Mouse (Mus musculus) midbrain, embryonic 14.5 days (tissue): ENCODE results near the gene Tle3. TPM values are rescaled to one million over a fixed set of nuclear protein-coding genes. Genes with fewer than 3 reads are reported as not detected.

Source experiments
- ATAC-seq: fragments of 200-750 bp; cut with Nextera tagmentation; 2 replicates; pipeline ENCODE4 v1.8.0; 2017; ENCODE audit warnings: moderate number of reproducible peaks, moderate library complexity; ENCODE audit not compliant: low FRiP score, low TSS enrichment
- DNase-seq: peaks from one replicate; pipeline ENCODE4 v3.0.0-alpha.2; 2015
- H3K27ac ChIP-seq: fragments of 300-500 bp; sonication (generic); replicated peaks from 2 replicates; pipeline ENCODE4 v1.5.1; 2014; ENCODE audit warnings: mild to moderate bottlenecking, low read depth, low read length, moderate library complexity
- H3K27me3 ChIP-seq: fragments of 300-500 bp; sonication (generic); 2 replicates; pipeline ENCODE4 v1.6.1; 2014; ENCODE audit warnings: low read length, control low read depth, mixed read lengths; ENCODE audit not compliant: control insufficient read depth, insufficient read depth
- H3K36me3 ChIP-seq: fragments of 300-500 bp; sonication (generic); 2 replicates; pipeline ENCODE4 v1.6.1; 2014; ENCODE audit warnings: low read length, control low read depth; ENCODE audit not compliant: control insufficient read depth, insufficient read depth
- H3K4me1 ChIP-seq: fragments of 300-500 bp; sonication (generic); 2 replicates; pipeline ENCODE4 v1.6.1; 2014; ENCODE audit warnings: mild to moderate bottlenecking, antibody characterized with exemption, low read length, control low read depth; ENCODE audit not compliant: control insufficient read depth, insufficient read depth
- H3K4me2 ChIP-seq: fragments of 300-500 bp; sonication (generic); 2 replicates; pipeline ENCODE4 v1.6.1; 2014; ENCODE audit warnings: mild to moderate bottlenecking, low read length, moderate library complexity
- H3K4me3 ChIP-seq: fragments of 300-500 bp; sonication (generic); replicated peaks from 2 replicates; pipeline ENCODE4 v1.5.1; 2014; ENCODE audit warnings: low read depth, low read length
- H3K9ac ChIP-seq: fragments of 300-500 bp; sonication (generic); replicated peaks from 2 replicates; pipeline ENCODE4 v1.6.1; 2014; ENCODE audit warnings: mild to moderate bottlenecking, low read length, moderate library complexity
- H3K9me3 ChIP-seq: fragments of 300-500 bp; sonication (generic); 2 replicates; pipeline ENCODE4 v1.6.1; 2016; ENCODE audit warnings: low read length, control low read depth, mixed read lengths; ENCODE audit not compliant: control insufficient read depth
- WGBS: fragments of 180-500 bp; shearing (Covaris S2); extraction: QIAGEN DNeasy Blood & Tissue Kit; methylation state at CpG from one replicate; pipeline ENCODE4 v1.1.7; 2014; 5-methylcytosine and 5-hydroxymethylcytosine counted together
- polyA plus RNA-seq: library from polyadenylated mRNA; unstranded; fragments of >200 nt; fragmentation: Nextera tagmentation; extraction: Ambion mirVana; gene quantifications from 2 replicates; pipeline ENCODE4 v1.2.1, GENCODE M21; 2014

The Tle3 gene
- polyA plus RNA-seq, 1 experiment from 2014 or later = 43.8 TPM

GRCm38 (mm10) chr9:61376650-61377049 lies 4.5 kb downstream of the Tle3 start:
- peaks cover 28% of the 10 kb centered on the region for H3K36me3 ChIP-seq
- H3K4me1 ChIP-seq = peaks cover 72% of the 10 kb centered on the region
- H3K27ac ChIP-seq = peak overlapping the region; percentile 26; the same call in 1 of the 2 replicates
- WGBS = 16% methylated on average over 3 of the region's 3 CpGs
- H3K4me2 ChIP-seq = peak overlapping the region; percentile 97
- H3K27me3 ChIP-seq = no peaks in the 10 kb centered on the region
- H3K9me3 ChIP-seq = no peaks in the 10 kb centered on the region
- DNase-seq (no peak), ATAC-seq (no peak)
- peak overlapping the region; percentile 98 for H3K4me3 ChIP-seq
- H3K9ac ChIP-seq = peak overlapping the region; percentile 51

- DNase-seq (peak; percentile 76), ATAC-seq (0 out of 2 replicates have a peak, but pooled peaks have one; percentile 17)
- peak overlapping the region; percentile 51 for H3K9ac ChIP-seq
- H3K36me3 ChIP-seq = peaks cover 37% of the 10 kb centered on the region
- H3K27me3 ChIP-seq = no peaks in the 10 kb centered on the region
- 3% methylated on average over 9 of the region's 9 CpGs for WGBS
- H3K4me1 ChIP-seq = peaks cover 77% of the 10 kb centered on the region
- peak overlapping the region; percentile 98 for H3K4me3 ChIP-seq
- H3K27ac ChIP-seq = peak overlapping the region; percentile 85
- no peaks in the 10 kb centered on the region for H3K9me3 ChIP-seq
- H3K4me2 ChIP-seq = peak overlapping the region; percentile 97
Measured at GRCm38 (mm10) chr9:61377706-61378479, 5.7 kb downstream of the Tle3 start.

GRCm38 (mm10) chr9:61378516-61378915 lies 6.3 kb downstream of the Tle3 start:
- peak overlapping the region; percentile 97 for H3K4me2 ChIP-seq

GRCm38 (mm10) chr9:61379016-61379634 lies 7.0 kb downstream of the Tle3 start:
- H3K9ac ChIP-seq = no peak overlapping the region; the same call in 1 of the 2 replicates
- peak overlapping the region; percentile 98; the same call in 1 of the 2 replicates for H3K4me3 ChIP-seq
- H3K4me1 ChIP-seq = peaks cover 89% of the 10 kb centered on the region
- H3K9me3 ChIP-seq = no peaks in the 10 kb centered on the region
- DNase-seq (no peak), ATAC-seq (no peak)
- H3K36me3 ChIP-seq = peaks cover 40% of the 10 kb centered on the region
- peak overlapping the region; percentile 97 for H3K4me2 ChIP-seq
- no peaks in the 10 kb centered on the region for H3K27me3 ChIP-seq
- 58% methylated on average over 11 of the region's 11 CpGs for WGBS
- H3K27ac ChIP-seq = peak overlapping the region; percentile 64; the same call in 1 of the 2 replicates

More at GRCm38 (mm10) chr9:61378516-61378915, 6.3 kb downstream of the Tle3 start:
- ATAC-seq = no peak
- H3K36me3 ChIP-seq = peaks cover 40% of the 10 kb centered on the region
- no peaks in the 10 kb centered on the region for H3K9me3 ChIP-seq
- H3K4me1 ChIP-seq = peaks cover 83% of the 10 kb centered on the region
- H3K27ac ChIP-seq = peak overlapping the region; percentile 64
- peak overlapping the region; percentile 98 for H3K4me3 ChIP-seq
- DNase-seq = no peak
- H3K27me3 ChIP-seq = no peaks in the 10 kb centered on the region
- H3K9ac ChIP-seq = peak overlapping the region; percentile 29; the same call in 1 of the 2 replicates
- WGBS = 6% methylated on average over 8 of the region's 8 CpGs

DNA sequence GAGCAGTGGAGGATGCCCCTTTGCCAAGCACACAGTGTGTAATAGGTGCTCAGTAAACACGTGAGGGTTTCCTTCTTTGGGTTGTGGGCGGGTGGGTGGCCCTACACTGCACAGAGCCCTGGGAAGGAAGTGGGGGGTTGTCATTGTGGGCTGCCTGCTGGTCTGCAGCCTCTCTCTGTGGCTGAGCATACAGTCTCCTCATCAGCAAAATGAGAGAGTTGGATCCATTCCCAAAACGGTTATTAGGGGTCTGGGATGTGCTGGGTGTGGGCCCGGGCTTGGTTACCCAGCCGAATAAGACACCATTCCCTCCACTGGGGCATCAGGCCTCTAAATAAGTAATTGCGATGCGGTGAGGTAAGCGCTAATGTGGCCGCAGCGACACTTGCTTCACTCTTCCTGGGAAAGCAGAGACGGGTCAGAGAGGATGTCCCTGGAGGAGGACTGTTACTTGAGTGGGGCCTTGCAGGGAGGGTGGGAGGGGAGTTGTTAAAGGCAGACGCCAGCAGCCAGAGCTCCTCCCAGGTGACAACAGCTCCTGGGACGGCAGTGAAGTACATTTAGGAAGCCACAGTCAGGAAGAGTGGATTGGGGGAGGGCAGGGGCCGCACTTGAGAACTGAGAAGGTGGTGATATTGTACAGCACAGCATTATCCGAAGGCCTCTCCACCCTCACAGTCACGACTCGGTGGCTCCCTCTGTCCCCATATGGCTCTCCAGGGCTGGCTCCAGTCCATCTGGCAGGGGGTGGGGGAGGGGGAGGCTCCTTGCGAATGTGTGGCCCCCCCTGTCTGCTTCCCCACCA lies 8.3 kb downstream of the Tle3 start:
- Histone ChIP-seq H3K36me3 (peaks cover 40% of the 10 kb centered on the region), H3K27me3 (no peaks in the 10 kb centered on the region), H3K4me2 (peak overlapping the region; percentile 97), H3K9ac (no peak overlapping the region; the same call in 1 of the 2 replicates), H3K27ac (peak overlapping the region; percentile 26; the same call in 1 of the 2 replicates), H3K4me1 (peaks cover 94% of the 10 kb centered on the region), H3K4me3 (0 out of 2 replicates have a peak overlapping the region, but pooled peaks have one; percentile 8), H3K9me3 (no peaks in the 10 kb centered on the region)
- WGBS = 17% methylated on average over 18 of the region's 18 CpGs
- DNase-seq (peak; percentile 61), ATAC-seq (no peak)

- H3K4me2 ChIP-seq = peak overlapping the region; percentile 97
- 20% methylated on average over 2 of the region's 2 CpGs for WGBS
- H3K9ac ChIP-seq = no peak overlapping the region; the same call in 1 of the 2 replicates
- H3K9me3 ChIP-seq = no peaks in the 10 kb centered on the region
- peak overlapping the region; percentile 26; the same call in 1 of the 2 replicates for H3K27ac ChIP-seq
- H3K4me1 ChIP-seq = peaks cover 95% of the 10 kb centered on the region
- ATAC-seq (no peak), DNase-seq (peak; percentile 61)
- 0 out of 2 replicates have a peak overlapping the region, but pooled peaks have one; percentile 8 for H3K4me3 ChIP-seq
- no peaks in the 10 kb centered on the region for H3K27me3 ChIP-seq
- peaks cover 39% of the 10 kb centered on the region for H3K36me3 ChIP-seq
Measured at GRCm38 (mm10) chr9:61381063-61381408, 8.9 kb downstream of the Tle3 start.

GRCm38 (mm10) chr9:61381445-61381844 lies 9.3 kb downstream of the Tle3 start:
- Histone ChIP-seq H3K9ac (no peak overlapping the region), H3K27me3 (no peaks in the 10 kb centered on the region), H3K4me3 (no peak overlapping the region), H3K27ac (no peak overlapping the region), H3K4me2 (no peak overlapping the region), H3K36me3 (peaks cover 35% of the 10 kb centered on the region), H3K9me3 (no peaks in the 10 kb centered on the region), H3K4me1 (peaks cover 95% of the 10 kb centered on the region)
- ATAC-seq (no peak), DNase-seq (no peak)
- WGBS = 71% methylated on average over 3 of the region's 3 CpGs

DNA sequence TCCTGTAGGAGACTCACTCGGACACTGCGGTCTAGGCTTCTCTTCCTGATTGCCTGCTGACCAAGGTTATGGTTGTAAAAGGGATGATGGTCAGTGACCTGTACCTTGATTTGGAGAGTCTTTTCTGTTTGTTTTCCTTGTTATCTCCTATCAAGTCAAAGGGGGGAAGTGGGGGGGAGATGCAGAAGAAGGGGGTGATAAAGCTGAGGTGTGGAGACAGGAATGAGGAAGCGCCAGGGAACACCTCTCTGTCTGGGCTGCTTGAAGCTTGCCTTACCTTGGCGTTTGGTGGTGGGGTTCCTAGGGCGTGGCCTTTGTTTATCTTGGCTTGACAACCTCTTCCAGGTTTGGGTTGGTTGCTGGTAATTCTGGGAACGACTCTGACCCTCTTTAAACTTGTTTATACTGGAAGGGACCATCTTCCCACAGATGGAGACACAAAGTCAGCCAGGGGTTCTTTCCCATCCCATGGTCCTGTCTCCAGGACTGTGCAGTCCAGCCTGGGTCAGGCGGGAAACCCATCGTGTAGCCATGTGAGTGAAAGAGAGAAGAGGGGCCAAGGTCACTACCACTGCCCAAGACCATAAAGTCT lies 10.5 kb downstream of the Tle3 start:
- Histone ChIP-seq H3K9me3 (no peaks in the 10 kb centered on the region), H3K4me3 (no peak overlapping the region), H3K36me3 (peaks cover 38% of the 10 kb centered on the region), H3K4me2 (no peak overlapping the region), H3K27ac (no peak overlapping the region), H3K4me1 (peaks cover 95% of the 10 kb centered on the region), H3K9ac (no peak overlapping the region), H3K27me3 (no peaks in the 10 kb centered on the region)
- WGBS = 77% methylated on average over 8 of the region's 8 CpGs
- DNase-seq (no peak), ATAC-seq (no peak)
